Mouse (Mus musculus): ENCODE results near the gene Ap1m2.
"Not testable (repeated sequence)": the region's sequence is repeated elsewhere in the genome, so short reads cannot be mapped to it uniquely, and the experiment has no call there.

Gene Ap1m2

DNA sequence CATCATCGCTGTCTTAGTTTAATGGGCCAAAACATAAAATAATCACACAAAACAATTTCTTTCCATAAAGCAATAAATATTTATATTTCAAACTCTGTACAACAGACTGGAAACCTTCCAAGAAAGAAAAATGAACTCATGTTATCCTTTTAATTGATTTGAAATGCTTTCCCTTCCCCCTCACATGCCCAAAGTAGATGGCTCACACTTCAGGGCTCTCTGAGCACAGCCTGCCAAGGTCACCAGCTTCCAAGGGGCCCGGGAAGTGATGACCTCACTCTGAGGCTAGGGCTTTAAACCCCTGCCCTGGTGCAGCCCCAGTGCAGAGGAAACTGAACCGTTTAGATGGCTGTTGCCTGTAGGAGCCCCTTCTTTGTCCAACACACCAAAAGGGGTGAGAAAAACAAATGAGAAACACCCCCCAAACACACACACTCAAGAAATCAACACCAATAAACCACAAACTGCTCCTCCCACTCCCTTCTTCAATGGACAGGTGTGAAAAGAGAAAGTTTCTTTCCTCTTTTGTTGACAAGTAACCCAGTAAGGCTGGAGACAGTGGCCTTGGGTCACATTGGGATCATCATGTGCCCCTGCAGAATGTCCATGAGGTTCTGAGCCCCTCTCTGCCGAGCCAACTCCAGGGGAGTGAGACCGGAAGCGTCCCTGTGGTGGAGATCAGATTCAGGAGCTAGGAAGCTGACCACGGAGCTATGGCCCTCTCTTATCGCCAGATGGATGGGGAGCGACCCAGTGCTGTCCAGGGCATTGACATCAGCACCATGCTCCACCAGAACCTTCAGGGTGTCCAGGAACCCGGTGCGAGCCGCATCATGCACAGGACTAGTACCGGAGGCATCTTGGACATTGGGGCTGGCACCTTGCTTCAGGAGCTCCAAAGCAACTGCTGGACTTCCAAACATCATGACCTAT lies 23.5 kb downstream of the Ap1m2 start:
- no peak for DNase-seq (ENCODE audit: low read depth)

DNA sequence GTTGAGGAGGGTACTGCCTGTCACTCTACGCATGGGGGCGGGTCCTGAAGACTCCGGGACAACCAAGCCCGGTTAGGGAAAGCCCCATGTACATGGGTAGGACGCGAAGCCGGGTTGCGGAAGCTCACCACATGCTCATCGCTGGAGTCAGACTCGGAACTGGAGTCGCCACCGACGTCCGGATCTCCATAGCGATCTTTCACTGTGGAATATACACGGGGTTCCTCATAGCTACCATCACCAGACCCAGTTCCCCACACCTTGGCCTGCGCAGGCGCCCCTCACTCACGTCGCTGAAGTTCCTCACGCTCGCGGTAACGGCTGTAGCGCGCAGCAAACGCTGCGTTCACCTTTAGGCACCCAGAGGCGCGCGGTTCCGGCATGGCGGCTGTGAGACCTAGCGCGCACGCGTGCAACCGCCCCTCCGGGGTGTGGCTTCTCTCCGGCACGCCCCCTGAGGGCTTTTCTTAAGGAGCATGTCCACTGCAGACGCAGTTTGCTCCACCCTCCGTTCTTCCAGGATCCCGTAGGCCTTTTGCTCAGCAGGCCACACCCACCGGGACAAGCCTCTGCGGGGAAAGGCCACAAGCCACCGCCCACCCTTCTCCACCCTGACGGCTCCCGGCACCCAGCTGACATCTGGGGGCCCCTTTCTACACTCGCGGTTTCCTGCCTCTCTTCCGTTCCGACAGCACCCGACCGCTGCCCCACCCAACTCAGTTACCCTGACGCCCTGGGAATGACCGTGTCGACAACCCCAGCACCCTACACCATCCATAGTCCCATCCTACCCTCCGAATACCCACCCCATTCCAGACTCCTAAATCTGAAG lies 24.4 kb downstream of the Ap1m2 start, which contains the start of gene Kri1:
Kri1 (minus strand) TSS at position 399 of the 832 bp plus-strand sequence.
- DNase-seq (ENCODE audit: low read depth), result peak; percentile 99

DNA sequence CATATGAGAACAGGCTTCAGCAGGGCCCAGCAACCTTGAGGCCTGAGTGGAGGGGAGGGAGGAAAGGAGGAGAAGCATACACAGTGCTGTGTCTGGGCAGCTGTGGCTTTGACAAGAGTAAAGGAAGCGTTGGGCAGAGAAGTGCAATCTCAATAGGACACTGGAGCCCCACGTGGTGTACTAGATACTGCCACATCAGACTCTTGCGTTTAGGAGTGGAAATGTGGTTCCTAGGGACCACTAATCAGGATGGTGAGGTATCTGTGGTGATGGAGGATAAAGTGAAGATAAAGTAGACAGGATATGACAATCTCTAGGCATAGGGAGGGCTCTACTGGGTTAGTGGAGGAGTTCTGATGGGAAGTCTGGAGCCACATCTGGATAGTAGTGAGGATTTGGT lies 25.4 kb downstream of the Ap1m2 start:
- peak; percentile 54 for DNase-seq (ENCODE audit: low read depth)

- DNase-seq (ENCODE audit: low read depth), result no peak
These were observed 28.1 kb downstream of the Ap1m2 start for GRCm38 (mm10) chr9:21283994-21284393.

DNA sequence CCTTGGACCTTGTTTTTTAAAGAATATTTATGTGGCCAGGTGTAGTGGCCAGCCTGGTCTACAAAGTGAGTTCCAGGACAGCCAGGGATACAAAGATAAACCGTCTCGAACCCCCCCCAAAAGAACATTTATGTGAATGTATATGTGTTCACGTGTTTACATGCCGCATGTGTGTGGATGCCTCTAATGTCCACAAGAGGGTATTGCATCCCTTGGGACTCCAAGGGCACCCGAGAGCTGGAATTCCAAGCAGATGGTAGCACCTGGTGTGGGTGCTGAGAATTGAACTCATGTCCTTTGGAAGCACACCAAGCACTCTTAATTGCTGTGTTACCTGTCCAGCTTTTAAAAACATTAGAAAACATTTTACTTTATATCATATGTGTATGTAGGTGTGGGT lies 28.5 kb downstream of the Ap1m2 start:
- DNase-seq (ENCODE audit: low read depth), result no peak

GRCm38 (mm10) chr9:21277776-21278175 lies 34.4 kb downstream of the Ap1m2 start:
- DNase-seq (ENCODE audit: low read depth), result no peak

- no peak for DNase-seq (ENCODE audit: low read depth)
These were observed 35.8 kb downstream of the Ap1m2 start for GRCm38 (mm10) chr9:21276307-21276706.

- DNase-seq (ENCODE audit: low read depth), result no peak
These were observed 36.4 kb downstream of the Ap1m2 start for GRCm38 (mm10) chr9:21275727-21276126.

DNA sequence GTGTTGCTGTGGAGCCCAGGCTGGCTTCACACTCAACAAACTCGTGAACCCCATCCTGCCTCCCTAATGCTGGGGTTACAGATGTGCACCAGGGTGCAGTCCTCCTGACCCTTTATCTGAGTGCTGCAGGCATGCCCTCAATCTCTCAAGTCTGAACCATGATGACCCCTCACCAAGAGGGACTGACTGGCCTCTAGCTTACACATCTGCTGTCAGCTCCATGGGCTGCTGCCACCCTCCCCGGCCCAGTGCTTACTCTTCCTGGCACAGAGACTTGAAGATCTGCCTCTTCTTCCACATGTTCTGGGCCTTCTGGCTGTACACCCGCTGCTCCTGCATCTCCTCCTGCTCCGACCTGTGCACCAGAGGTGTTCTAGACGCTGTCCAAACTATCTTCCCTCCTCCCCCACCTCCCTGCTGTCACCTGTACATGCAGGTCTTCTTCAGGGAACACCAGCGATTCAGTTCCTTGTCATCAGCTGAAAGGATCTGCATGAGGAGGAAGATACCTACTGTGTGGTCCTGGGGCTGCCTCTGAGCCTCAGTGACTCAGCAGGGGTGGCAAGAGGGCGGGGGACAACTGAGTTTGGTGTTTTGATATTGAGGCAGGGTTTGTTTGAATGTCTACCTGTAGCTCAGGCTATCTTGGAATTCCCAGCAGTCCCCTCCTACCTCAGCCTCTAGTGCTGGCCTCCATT lies 37.0 kb downstream of the Ap1m2 start:
- no peak for DNase-seq (ENCODE audit: low read depth)

GRCm38 (mm10) chr9:21274336-21274735 lies 37.8 kb downstream of the Ap1m2 start:
- no peak for DNase-seq (ENCODE audit: low read depth)

DNA sequence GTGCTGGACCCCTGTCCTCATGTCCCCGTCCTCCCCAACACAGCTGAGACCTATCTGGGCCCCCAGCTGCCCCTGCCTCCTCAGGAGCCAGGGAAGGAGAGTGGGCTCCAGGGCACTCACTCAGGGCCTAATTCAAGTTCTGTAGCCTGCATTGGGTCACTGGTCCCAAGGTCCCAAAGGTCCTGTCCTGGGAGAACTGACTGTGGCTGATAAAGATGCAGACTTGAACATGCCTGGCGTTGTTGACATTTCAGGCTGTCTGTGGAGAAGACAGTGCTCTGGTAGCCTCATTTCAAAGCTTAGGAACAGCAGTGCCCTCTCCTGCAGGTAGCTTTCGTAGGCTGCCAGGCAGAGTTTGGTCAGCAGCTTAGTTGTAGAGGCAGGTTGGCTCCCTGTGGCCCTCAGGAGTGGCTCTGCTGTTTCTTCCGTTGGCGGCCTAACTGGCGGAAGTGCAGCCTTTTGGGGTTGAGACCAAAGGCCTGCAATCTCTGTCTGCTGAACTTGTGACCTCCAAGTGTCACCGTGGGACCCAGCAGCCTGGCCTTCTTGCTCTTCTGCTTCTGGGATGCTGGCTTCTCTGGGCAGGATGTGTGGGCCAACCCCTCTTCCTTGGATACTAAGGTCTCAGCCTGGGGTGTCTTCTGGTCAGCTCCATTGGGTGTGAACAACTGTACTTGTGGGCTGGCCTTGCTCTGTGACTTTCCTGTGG lies 38.5 kb downstream of the Ap1m2 start:
- no peak for DNase-seq (ENCODE audit: low read depth)

DNA sequence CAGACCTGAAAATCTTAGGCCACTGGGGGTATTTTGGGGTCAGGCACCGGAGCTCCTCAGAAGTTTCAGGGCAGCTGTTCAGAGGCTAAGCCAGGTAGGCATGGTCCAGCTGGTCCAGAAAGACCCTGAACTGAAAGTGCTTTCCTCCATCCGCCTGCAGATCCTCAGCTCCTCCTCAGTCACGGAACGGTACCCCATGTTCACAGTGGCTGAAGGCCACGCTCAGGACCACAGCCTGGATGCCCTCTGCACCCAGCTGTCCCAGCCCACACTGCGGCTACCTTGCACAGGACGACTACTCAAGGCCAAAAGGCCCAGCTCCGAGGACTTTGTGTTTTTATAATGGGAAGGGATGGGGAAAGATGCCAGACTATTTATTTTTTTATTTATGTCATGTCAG lies 39.0 kb downstream of the Ap1m2 start:
- DNase-seq (ENCODE audit: low read depth), result no peak

DNA sequence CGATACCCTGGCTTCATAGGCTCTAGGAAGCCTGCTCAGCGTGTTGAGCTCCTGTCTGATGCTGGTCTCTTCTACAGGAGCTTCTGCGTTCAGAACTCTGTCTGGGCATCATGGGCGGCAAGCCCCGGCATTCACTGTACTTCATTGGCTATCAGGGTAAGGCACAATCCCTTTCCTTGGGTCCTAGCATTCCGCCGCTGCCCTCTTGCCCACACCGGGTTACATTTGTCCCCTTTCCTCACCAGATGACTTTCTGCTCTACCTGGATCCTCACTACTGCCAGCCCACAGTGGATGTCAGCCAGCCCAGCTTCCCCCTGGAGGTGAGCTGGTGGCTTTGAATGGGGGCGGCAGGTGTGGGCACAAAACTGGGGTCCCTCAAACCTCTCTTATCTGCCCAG lies 39.7 kb downstream of the Ap1m2 start:
- DNase-seq (ENCODE audit: low read depth), result no peak

- DNase-seq (ENCODE audit: low read depth), result not testable (repeated sequence)
These were observed 42.5 kb downstream of the Ap1m2 start for GRCm38 (mm10) chr9:21269590-21269989.

- no peak for DNase-seq (ENCODE audit: low read depth)
These were observed 43.8 kb downstream of the Ap1m2 start for GRCm38 (mm10) chr9:21268305-21268704.

DNA sequence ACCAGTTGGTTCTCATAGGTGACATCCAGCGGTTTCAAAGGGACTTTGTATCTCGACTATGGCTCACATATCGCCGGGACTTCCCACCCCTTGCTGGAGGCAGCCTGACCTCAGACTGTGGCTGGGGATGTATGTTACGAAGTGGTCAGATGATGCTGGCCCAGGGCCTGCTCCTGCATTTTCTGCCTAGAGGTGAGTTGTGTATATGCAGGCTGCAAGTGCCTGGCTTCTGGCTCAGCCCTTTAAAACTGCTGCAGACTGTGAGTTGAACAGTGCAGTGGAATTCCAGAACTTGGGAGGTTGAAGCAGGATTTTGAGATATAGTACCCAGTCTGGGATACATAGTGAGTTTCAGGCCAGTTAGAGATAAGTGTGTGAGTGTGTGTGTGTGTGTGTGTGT lies 45.2 kb downstream of the Ap1m2 start:
- no peak for DNase-seq (ENCODE audit: low read depth)

GRCm38 (mm10) chr9:21265611-21266010 lies 46.5 kb downstream of the Ap1m2 start:
- no peak for DNase-seq (ENCODE audit: low read depth)

DNA sequence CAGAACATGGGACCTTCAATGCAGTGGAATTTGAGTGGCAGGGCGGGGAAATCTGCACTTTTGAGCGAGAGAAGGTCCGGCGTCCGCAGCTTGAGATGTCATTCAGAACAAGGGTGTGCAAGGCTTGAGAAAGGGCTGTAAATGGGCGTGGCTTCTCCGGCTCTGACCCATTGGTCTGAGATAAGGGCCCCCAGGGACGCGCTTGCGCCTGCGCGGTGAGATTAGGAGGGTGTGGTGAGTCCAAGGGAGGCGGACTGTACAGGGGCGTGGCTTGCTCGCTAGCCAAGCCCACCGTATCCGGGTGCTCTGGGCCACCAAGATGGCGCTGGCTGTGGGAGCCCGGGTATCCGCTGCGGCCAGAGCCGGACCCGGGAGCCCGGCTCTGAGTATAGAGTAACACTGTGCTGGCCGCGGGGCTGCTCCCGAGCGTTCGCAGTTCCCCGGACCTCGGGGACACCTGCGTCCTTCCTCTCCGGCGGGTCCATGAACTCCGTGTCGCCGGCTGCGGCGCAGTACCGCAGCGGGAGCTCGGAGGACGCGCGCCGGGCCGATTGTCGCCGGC lies 47.1 kb downstream of the Ap1m2 start, which contains the start of gene Atg4d:
Atg4d (plus strand) TSS at position 294 of the 562 bp plus-strand sequence.
- peak; percentile 91 for DNase-seq (ENCODE audit: low read depth)

GRCm38 (mm10) chr9:21264272-21264999 lies 47.7 kb downstream of the Ap1m2 start:
- no peak for DNase-seq (ENCODE audit: low read depth)

- no peak for DNase-seq (ENCODE audit: low read depth)
These were observed 50.3 kb downstream of the Ap1m2 start for GRCm38 (mm10) chr9:21261831-21262230.

Measured in naive thymus-derived CD4-positive, alpha-beta T cell, adult 2 months (primary cell).